Mouse (Mus musculus): ENCODE results near the gene Syt3.

The Syt3 gene

GRCm38 (mm10) chr7:44444886-44445527, 61.1 kb downstream of the Syt3 start:
- DNase-seq (ENCODE audit: low read depth, low spot score), result no peak

GRCm38 (mm10) chr7:44445528-44445923, 61.6 kb downstream of the Syt3 start:
- DNase-seq (ENCODE audit: low read depth, low spot score), result no peak

GRCm38 (mm10) chr7:44446070-44446855, 62.4 kb downstream of the Syt3 start:
- DNase-seq (ENCODE audit: low read depth, low spot score), result no peak
